Mouse (Mus musculus) ES-E14 (cell line): ENCODE results near the gene Jup. TPM values are rescaled to one million over a fixed set of nuclear protein-coding genes. Genes with fewer than 3 reads are reported as not detected.

Experiments used
- DNase-seq: peaks from one replicate; pipeline ENCODE4 v3.0.0-alpha.2; 2013; ENCODE audit warnings: low read depth, low spot score
- H3K27ac ChIP-seq: 2 replicates; pipeline ENCODE4 v1.5.1; 2012; ENCODE audit warnings: low read depth, mild to moderate bottlenecking, low read length, moderate library complexity, mixed read lengths; ENCODE audit not compliant: poor library complexity, insufficient read depth, severe bottlenecking
- H3K36me3 ChIP-seq: 2 replicates; pipeline ENCODE4 v1.6.1; 2012; ENCODE audit warnings: mild to moderate bottlenecking, low read length, moderate library complexity, mixed read lengths; ENCODE audit not compliant: control insufficient read depth, poor library complexity, insufficient read depth, severe bottlenecking
- H3K4me1 ChIP-seq, 2 experiments: fragments of 150-350 bp in 1 of 2; sonication (generic) in 1 of 2; 2 replicates each; pipeline ENCODE4 v1.6.1; 2012; ENCODE audit warnings: low read length in 2 of 2, mild to moderate bottlenecking in 1 of 2, mixed read lengths in 1 of 2; ENCODE audit not compliant: control insufficient read depth in 2 of 2, insufficient read depth in 2 of 2, poor library complexity in 1 of 2
- H3K4me3 ChIP-seq, 2 experiments: fragments of 150-350 bp in 1 of 2; sonication (generic) in 1 of 2; 2 replicates each; pipeline ENCODE4 v1.5.1; 2012; ENCODE audit warnings: low read length in 2 of 2, low read depth in 1 of 2, mild to moderate bottlenecking in 1 of 2, mixed read lengths in 1 of 2; ENCODE audit not compliant: insufficient read depth in 1 of 2, poor library complexity in 1 of 2, severe bottlenecking in 1 of 2
- H3K9ac ChIP-seq: 2 replicates; pipeline ENCODE4 v1.6.1; 2012; ENCODE audit warnings: low read depth, mild to moderate bottlenecking, low read length, mixed read lengths; ENCODE audit not compliant: poor library complexity, insufficient read depth, severe bottlenecking
- H3K9me3 ChIP-seq: fragments of 150-350 bp; sonication (generic); 2 replicates; pipeline ENCODE4 v1.6.1; 2012; ENCODE audit warnings: low read depth, mild to moderate bottlenecking, low read length; ENCODE audit not compliant: control insufficient read depth, insufficient read depth
- CHD2 ChIP-seq: IDR thresholded peaks from 2 replicates; pipeline ENCODE4 v1.6.1; 2014; ENCODE audit warnings: mild to moderate bottlenecking, low read depth, low read length, inconsistent platforms
- HCFC1 ChIP-seq: IDR thresholded peaks from 2 replicates; pipeline ENCODE4 v1.6.1; 2012; ENCODE audit warnings: low read length, inconsistent platforms, borderline replicate concordance; ENCODE audit not compliant: insufficient read depth
- MAFK ChIP-seq: IDR thresholded peaks from 2 replicates; pipeline ENCODE4 v1.6.1; 2014; ENCODE audit warnings: mild to moderate bottlenecking, low read depth, low read length, inconsistent platforms; ENCODE audit not compliant: insufficient read depth
- ZC3H11A ChIP-seq: IDR thresholded peaks from 2 replicates; pipeline ENCODE4 v1.6.1; 2012; ENCODE audit warnings: low read depth, mild to moderate bottlenecking, inconsistent platforms, low read length, borderline replicate concordance
- ZNF384 ChIP-seq: IDR thresholded peaks from 2 replicates; pipeline ENCODE4 v1.6.1; 2012; ENCODE audit warnings: low read depth, low read length, inconsistent platforms
- in situ Hi-C, 2 experiments: fragments of 600-800 bp; cut with MboI; formaldehyde crosslinking; loops; one replicate each; pipeline ENCODE4 v1.15.1; 2025; ENCODE audit warnings: low sequenced_read_pairs in 2 of 2, inconsistent platforms in 1 of 2; ENCODE audit not compliant: unreplicated experiment in 2 of 2
- total RNA-seq: library from RNA; depleted of rRNA; stranded (reverse); fragments of 300-350 nt; gene quantifications from 2 replicates; pipeline ENCODE4 v1.2.3, GENCODE M21; 2012

The Jup gene
- total RNA-seq, 1 experiment = 101 TPM

GRCm38 (mm10) chr11:100411736-100412135 lies 14.2 kb upstream of the Jup start:
- TF ChIP-seq CHD2 = no peak
- H3K36me3 ChIP-seq = peaks cover 2% of the 10 kb centered on the region; the same call in 1 of the 2 replicates
- H3K4me3 ChIP-seq = no peak overlapping the region
- no peak overlapping the region for H3K9ac ChIP-seq
- no peak for DNase-seq
- H3K4me1 ChIP-seq = peaks cover 2 to 27% of the 10 kb centered on the region in 2 experiments; a peak in 3 of 4 replicates
- in situ Hi-C loops = no loop called here
- H3K27ac ChIP-seq = no peak overlapping the region
- no peaks in the 10 kb centered on the region for H3K9me3 ChIP-seq

- no peak for TF ChIP-seq CHD2
- TF ChIP-seq ZC3H11A = no peak
- no peak for TF ChIP-seq HCFC1
- no peak for TF ChIP-seq ZNF384
- no peak for TF ChIP-seq MAFK
- Histone ChIP-seq H3K9ac (no peak overlapping the region), H3K4me3 (no peak overlapping the region), H3K36me3 (peaks cover 2% of the 10 kb centered on the region; the same call in 1 of the 2 replicates), H3K9me3 (no peaks in the 10 kb centered on the region), H3K27ac (no peak overlapping the region), H3K4me1 (peaks cover 2 to 29% of the 10 kb centered on the region in 2 experiments; a peak in 3 of 4 replicates)
- in situ Hi-C loops = no loop called here
- DNase-seq = no peak
Measured at GRCm38 (mm10) chr11:100409686-100410085, 12.1 kb upstream of the Jup start.

- TF ChIP-seq ZC3H11A (no peak), HCFC1 (no peak), ZNF384 (no peak), CHD2 (no peak), MAFK (no peak)
- Histone ChIP-seq H3K36me3 (peaks cover 2% of the 10 kb centered on the region; the same call in 1 of the 2 replicates), H3K27ac (no peak overlapping the region), H3K4me3 (no peak overlapping the region), H3K4me1 (peaks cover 2 to 28% of the 10 kb centered on the region in 2 experiments; a peak in 3 of 4 replicates), H3K9ac (no peak overlapping the region), H3K9me3 (no peaks in the 10 kb centered on the region)
- in situ Hi-C loops = no loop called here
- no peak for DNase-seq
Measured at GRCm38 (mm10) chr11:100408835-100409462, 11.4 kb upstream of the Jup start.

GRCm38 (mm10) chr11:100408076-100408834 lies 10.7 kb upstream of the Jup start:
- in situ Hi-C loops = no loop called here
- Histone ChIP-seq H3K4me1 (peaks cover 2 to 26% of the 10 kb centered on the region in 2 experiments; a peak in 3 of 4 replicates), H3K36me3 (peaks cover 2% of the 10 kb centered on the region; the same call in 1 of the 2 replicates), H3K27ac (no peak overlapping the region), H3K4me3 (no peak overlapping the region), H3K9ac (no peak overlapping the region), H3K9me3 (no peaks in the 10 kb centered on the region)
- DNase-seq = peak; percentile 68
- no peak for TF ChIP-seq CHD2
- TF ChIP-seq ZNF384 = no peak
- no peak for TF ChIP-seq ZC3H11A
- TF ChIP-seq MAFK = no peak
- TF ChIP-seq HCFC1 = no peak
